18 mouse cellular contexts compared by ENCODE assay signal in genomic region chr2:167198660-167199427, GRCm38 (mm10). TPM values are rescaled to one million over a fixed set of nuclear protein-coding genes. Genes with fewer than 3 reads are reported as not detected.
DNase-seq lines count a peak whose midpoint lies in the region; ATAC-seq lines count a peak whose summit lies in the region.
"Had no signal": no experiment of that assay in that cellular context is flagged by ENCODE, and none has a peak within 500 bp of the region (broad histone marks: within the 10 kb centered on the region; RNA-seq: fewer than 3 reads in every experiment).

No protein-coding gene starts in this region.

- no peak overlapping the region for H3K4me3 ChIP-seq in midbrain, embryonic 16.5 days (ENCODE audit: low read depth, low read length)
- H3K4me3 ChIP-seq in midbrain, embryonic 10.5 days: no peak overlapping the region
- no peak overlapping the region for H3K4me3 ChIP-seq in embryonic facial prominence, embryonic 12.5 days
- H3K4me3 ChIP-seq: liver, embryonic 12.5 days; lung, embryonic 15.5 days; neural tube, embryonic 13.5 days had no signal

- DNase-seq in midbrain, embryonic 10.5 days (ENCODE audit: low spot score): no peak
- DNase-seq in embryo, embryonic 10.5 days (ENCODE audit: low spot score): peak; percentile 34
- DNase-seq in mesoderm, embryonic 11.5 days (ENCODE audit: low read depth, low spot score): peak; percentile 63
- DNase-seq in ovary, postnatal 36 days (ENCODE audit: low spot score): no peak
- DNase-seq in adrenal gland, postnatal 36 days: no peak
- DNase-seq: adrenal gland, adult 8-10 months; cerebellum, adult 11-12 months; cerebellum, postnatal 36 days; gastrocnemius, postnatal 10 days; kidney, adult 8-10 months; thymus, postnatal 25 days had no signal

- H3K9ac ChIP-seq in midbrain, embryonic 16.5 days (ENCODE audit: low read depth, low read length): 0 out of 2 replicates have a peak overlapping the region, but pooled peaks have one; percentile 14
- H3K9ac ChIP-seq in embryonic facial prominence, embryonic 12.5 days: no peak overlapping the region
- H3K9ac ChIP-seq: liver, embryonic 12.5 days; lung, embryonic 15.5 days; neural tube, embryonic 13.5 days had no signal

- no peak overlapping the region for H3K27ac ChIP-seq in midbrain, embryonic 16.5 days (ENCODE audit: low read length)
- no peak overlapping the region for H3K27ac ChIP-seq in midbrain, embryonic 10.5 days (replicated peaks)
- no peak overlapping the region for H3K27ac ChIP-seq in embryonic facial prominence, embryonic 12.5 days
- H3K27ac ChIP-seq: liver, embryonic 12.5 days; lung, embryonic 15.5 days; neural tube, embryonic 13.5 days had no signal

- H3K36me3 ChIP-seq in midbrain, embryonic 16.5 days (ENCODE audit: control insufficient read depth, insufficient read depth, low read length): no peaks in the 10 kb centered on the region
- H3K36me3 ChIP-seq in midbrain, embryonic 10.5 days: no peaks in the 10 kb centered on the region
- no peaks in the 10 kb centered on the region for H3K36me3 ChIP-seq in embryonic facial prominence, embryonic 12.5 days
- H3K36me3 ChIP-seq: liver, embryonic 12.5 days; lung, embryonic 15.5 days; neural tube, embryonic 13.5 days had no signal

- 62% methylated on average over 13 of the region's 13 CpGs for WGBS in midbrain, embryonic 16.5 days
- WGBS in midbrain, embryonic 10.5 days: 72% methylated on average over 13 of the region's 13 CpGs
- WGBS in embryonic facial prominence, embryonic 12.5 days: 47% methylated on average over 13 of the region's 13 CpGs

- peaks cover 28% of the 10 kb centered on the region for H3K4me1 ChIP-seq in midbrain, embryonic 16.5 days (ENCODE audit: control insufficient read depth, insufficient read depth, low read length)
- H3K4me1 ChIP-seq in midbrain, embryonic 10.5 days: peaks cover 37% of the 10 kb centered on the region
- H3K4me1 ChIP-seq in embryonic facial prominence, embryonic 12.5 days: peaks cover 15% of the 10 kb centered on the region
- H3K4me1 ChIP-seq: liver, embryonic 12.5 days; lung, embryonic 15.5 days had no signal

- no peak overlapping the region for H3K4me2 ChIP-seq in midbrain, embryonic 16.5 days (ENCODE audit: low read length)
- H3K4me2 ChIP-seq in embryonic facial prominence, embryonic 12.5 days (replicated peaks): 0 out of 2 replicates have a peak overlapping the region, but pooled peaks have one; percentile 11
- H3K4me2 ChIP-seq: liver, embryonic 12.5 days; lung, embryonic 15.5 days; neural tube, embryonic 13.5 days had no signal

- ATAC-seq in midbrain, embryonic 16.5 days: no peak
- peak; percentile 25; the same call in 1 of the 2 replicates for ATAC-seq in embryonic facial prominence, embryonic 12.5 days (ENCODE audit: insufficient number of reproducible peaks, insufficient read depth, low FRiP score, low TSS enrichment)
- ATAC-seq: CD4-positive, CD25-positive, alpha-beta regulatory T cell, adult 4 months; liver, embryonic 12.5 days had no signal

- H3K27me3 ChIP-seq in midbrain, embryonic 16.5 days (ENCODE audit: control insufficient read depth, insufficient read depth, low read depth, low read length): no peaks in the 10 kb centered on the region
- H3K27me3 ChIP-seq in midbrain, embryonic 10.5 days (ENCODE audit: low read depth, poor library complexity, severe bottlenecking): no peaks in the 10 kb centered on the region
- H3K27me3 ChIP-seq in embryonic facial prominence, embryonic 12.5 days: no peaks in the 10 kb centered on the region
- H3K27me3 ChIP-seq: lung, embryonic 15.5 days; neural tube, embryonic 13.5 days had no signal

- H3K9me3 ChIP-seq in midbrain, embryonic 16.5 days (replicated peaks; ENCODE audit: control insufficient read depth, low read length, poor library complexity, severe bottlenecking): no peaks in the 10 kb centered on the region
- no peaks in the 10 kb centered on the region for H3K9me3 ChIP-seq in midbrain, embryonic 10.5 days (replicated peaks)
- no peaks in the 10 kb centered on the region for H3K9me3 ChIP-seq in embryonic facial prominence, embryonic 12.5 days
- H3K9me3 ChIP-seq: lung, embryonic 15.5 days; neural tube, embryonic 13.5 days had no signal

RNA-seq across cellular contexts. Expression of gene Kcnb1, which starts 8.9 kb away (rescaled TPM):
- 3.9 and 4.0 TPM in 2 replicates for polyA plus RNA-seq in midbrain, embryonic 16.5 days (2015; fragmentation: Nextera tagmentation; extraction: Ambion mirVana)
- polyA plus RNA-seq in midbrain, embryonic 10.5 days (2016; fragmentation: Nextera tagmentation; extraction: Ambion mirVana): 0.49 and 1.0 TPM in 2 replicates
- polyA plus RNA-seq in embryonic facial prominence, embryonic 12.5 days (2016; fragmentation: Nextera tagmentation; extraction: Ambion mirVana): 0.93 and 1.3 TPM in 2 replicates
- 10 to 100 TPM; 13.7 to 20.7 TPM for total RNA-seq in adrenal gland, postnatal 36 days (2021)

RNA-seq across cellular contexts. Expression of gene Ptgis, which starts 41.6 kb away (rescaled TPM):
- 3.4 and 4.3 TPM in 2 replicates for polyA plus RNA-seq in midbrain, embryonic 16.5 days (2015; fragmentation: Nextera tagmentation; extraction: Ambion mirVana)
- polyA plus RNA-seq in midbrain, embryonic 10.5 days (2016; fragmentation: Nextera tagmentation; extraction: Ambion mirVana): 11.7 and 12.7 TPM in 2 replicates
- polyA plus RNA-seq in embryonic facial prominence, embryonic 12.5 days (2016; fragmentation: Nextera tagmentation; extraction: Ambion mirVana): 17.7 and 19.1 TPM in 2 replicates
- 10 to 100 TPM; 24.7 to 31.7 TPM for total RNA-seq in adrenal gland, postnatal 36 days (2021)
- total RNA-seq: megakaryocyte progenitor cell, adult 5-6 weeks had no signal

Comparison
In these comparisons a context has a peak if more than half of its experiments do, and no peak if none do; other contexts are left out.
1. DNase-seq: peak in embryo, embryonic 10.5 days (single experiment) and mesoderm, embryonic 11.5 days (single experiment); none in midbrain, embryonic 10.5 days (single experiment), ovary, postnatal 36 days (single experiment) and adrenal gland, postnatal 36 days (0 of 2).